Mouse (Mus musculus): Measurements from ENCODE around the gene Myo6.

Myo6 gene

GRCm38 (mm10) chr9:80181692-80182091, 16.9 kb downstream of the Myo6 start:
- no peak for DNase-seq (ENCODE audit: low read depth)

GRCm38 (mm10) chr9:80184138-80184537, 19.3 kb downstream of the Myo6 start:
- DNase-seq (ENCODE audit: low read depth), result no peak

- no peak for DNase-seq (ENCODE audit: low read depth)
Observed at GRCm38 (mm10) chr9:80185737-80186136, 20.9 kb downstream of the Myo6 start.

GRCm38 (mm10) chr9:80186693-80187092, 21.9 kb downstream of the Myo6 start:
- no peak for DNase-seq (ENCODE audit: low read depth)

- DNase-seq (ENCODE audit: low read depth), result no peak
Observed at GRCm38 (mm10) chr9:80188324-80188893, 23.6 kb downstream of the Myo6 start.

- no peak for DNase-seq (ENCODE audit: low read depth)
Observed at GRCm38 (mm10) chr9:80191240-80191639, 26.4 kb downstream of the Myo6 start.

GRCm38 (mm10) chr9:80192324-80192723, 27.5 kb downstream of the Myo6 start:
- DNase-seq (ENCODE audit: low read depth), result no peak

GRCm38 (mm10) chr9:80194446-80194845, 29.6 kb downstream of the Myo6 start:
- DNase-seq (ENCODE audit: low read depth), result no peak

- DNase-seq (ENCODE audit: low read depth), result no peak
Observed at GRCm38 (mm10) chr9:80196161-80196560, 31.3 kb downstream of the Myo6 start.

- no peak for DNase-seq (ENCODE audit: low read depth)
Observed at GRCm38 (mm10) chr9:80197233-80197632, 32.4 kb downstream of the Myo6 start.

GRCm38 (mm10) chr9:80200855-80201254, 36.0 kb downstream of the Myo6 start:
- DNase-seq (ENCODE audit: low read depth), result no peak

- peak; percentile 15 for DNase-seq (ENCODE audit: low read depth)
Observed at GRCm38 (mm10) chr9:80202374-80203060, 37.7 kb downstream of the Myo6 start.

- DNase-seq (ENCODE audit: low read depth), result no peak
Observed at GRCm38 (mm10) chr9:80208681-80209080, 43.9 kb downstream of the Myo6 start.

GRCm38 (mm10) chr9:80209459-80209858, 44.6 kb downstream of the Myo6 start:
- DNase-seq (ENCODE audit: low read depth), result no peak

- peak; percentile 3 for DNase-seq (ENCODE audit: low read depth)
Observed at GRCm38 (mm10) chr9:80210096-80210495, 45.3 kb downstream of the Myo6 start.

- no peak for DNase-seq (ENCODE audit: low read depth)
Observed at GRCm38 (mm10) chr9:80213428-80213827, 48.6 kb downstream of the Myo6 start.

GRCm38 (mm10) chr9:80215502-80215901, 50.7 kb downstream of the Myo6 start:
- DNase-seq (ENCODE audit: low read depth), result no peak

GRCm38 (mm10) chr9:80216786-80217501, 52.1 kb downstream of the Myo6 start:
- DNase-seq (ENCODE audit: low read depth), result no peak

GRCm38 (mm10) chr9:80218718-80219117, 53.9 kb downstream of the Myo6 start:
- no peak for DNase-seq (ENCODE audit: low read depth)

- DNase-seq (ENCODE audit: low read depth), result no peak
Observed at GRCm38 (mm10) chr9:80223989-80224635, 59.3 kb downstream of the Myo6 start.

- no peak for DNase-seq (ENCODE audit: low read depth)
Observed at GRCm38 (mm10) chr9:80226579-80227325, 61.9 kb downstream of the Myo6 start.

- no peak for DNase-seq (ENCODE audit: low read depth)
Observed at GRCm38 (mm10) chr9:80233831-80234455, 69.1 kb downstream of the Myo6 start.

Measured in NIH3T3 (cell line).